Mouse (Mus musculus) spleen, postnatal 14 days (tissue): Measurements from ENCODE around the gene Myl7.
"Not testable (repeated sequence)": the region's sequence is repeated elsewhere in the genome, so short reads cannot be mapped to it uniquely, and the experiment has no call there.

Experiments
- DNase-seq, 2 experiments: peaks; one replicate each; pipeline ENCODE4 v3.0.0; 2021 to 2022; ENCODE audit warnings: low spot score in 2 of 2

Myl7 gene

DNA sequence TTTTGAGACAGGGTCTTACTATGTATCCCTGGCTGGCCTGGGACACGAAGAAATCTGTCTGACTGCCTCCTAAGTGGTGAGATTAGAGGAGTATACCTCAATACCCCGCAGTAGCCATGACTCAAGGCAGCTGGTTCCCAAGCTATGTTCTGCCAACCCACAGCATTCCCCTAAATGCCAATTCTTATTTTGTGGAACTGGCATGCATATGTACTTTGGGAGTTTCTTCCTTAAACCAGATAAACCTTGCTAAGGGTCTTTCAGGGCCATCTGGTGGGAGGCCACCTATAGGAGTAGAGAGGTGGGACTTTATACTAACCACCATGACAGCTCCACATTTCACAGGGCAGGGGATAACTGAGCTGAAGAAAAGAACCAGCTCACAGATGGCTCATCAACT, 5.3 kb upstream of the Myl7 start:
- no peak for DNase-seq

DNA sequence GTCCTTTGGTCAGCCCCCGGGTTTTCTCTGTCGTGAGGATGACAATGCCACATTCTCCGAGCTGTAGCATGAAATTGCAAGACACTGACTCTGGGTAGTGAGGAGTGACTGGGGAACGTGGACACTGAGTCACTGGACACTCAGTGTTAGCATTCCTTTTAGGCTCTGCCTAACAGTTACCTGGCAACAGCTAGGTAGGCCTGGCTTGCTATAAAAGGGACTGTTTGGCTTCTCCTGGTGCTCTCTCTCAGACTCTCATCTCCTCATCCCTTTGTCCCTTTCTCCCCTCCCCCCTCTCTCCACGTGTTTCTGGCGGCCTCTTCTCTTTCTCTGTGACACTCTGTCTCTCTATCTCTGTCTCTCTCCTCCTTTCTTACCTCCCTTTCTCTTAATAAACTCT, 3.8 kb upstream of the Myl7 start:
- DNase-seq = no peak

DNA sequence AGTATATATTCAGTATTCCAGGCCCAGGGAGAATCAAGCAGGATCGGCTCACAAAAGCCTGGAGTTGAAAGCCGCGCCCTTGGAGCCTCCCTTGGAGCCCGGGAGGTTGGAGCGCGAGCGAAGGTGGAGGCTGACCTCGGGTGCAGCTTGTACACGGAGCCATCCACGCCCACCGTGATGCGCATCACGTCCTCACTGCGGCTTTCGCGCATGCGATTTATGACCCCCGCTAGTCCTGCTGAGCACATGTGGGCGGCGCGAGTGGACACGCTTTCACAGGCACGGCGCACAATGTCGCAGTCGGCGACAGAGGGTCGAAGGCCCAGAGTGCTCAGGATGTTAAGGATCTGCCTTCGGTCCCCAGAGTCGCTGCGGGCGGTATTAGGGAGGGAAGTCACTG, 3.4 kb upstream of the Myl7 start:
- no peak for DNase-seq

DNA sequence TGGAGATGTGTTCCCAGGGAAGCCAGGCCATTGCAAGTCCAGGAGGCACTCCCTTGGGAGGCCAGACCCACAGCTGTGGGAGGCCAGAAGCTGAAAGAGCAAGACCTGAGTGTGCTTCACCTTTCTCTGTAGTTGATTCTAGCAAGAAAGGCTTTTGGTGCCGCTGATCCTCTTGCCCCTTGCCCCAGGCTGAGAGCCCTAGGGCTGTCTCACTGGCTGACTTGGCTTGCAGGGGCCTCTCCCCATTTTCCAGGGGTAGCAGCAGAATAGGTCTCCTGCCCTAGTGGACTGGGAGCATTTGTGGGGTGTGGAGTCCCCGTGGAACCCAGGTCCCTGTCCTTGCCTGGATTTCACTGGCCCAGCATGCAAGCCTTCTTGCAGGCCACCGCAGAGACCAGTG, 2.7 kb upstream of the Myl7 start:
- DNase-seq = no peak

DNA sequence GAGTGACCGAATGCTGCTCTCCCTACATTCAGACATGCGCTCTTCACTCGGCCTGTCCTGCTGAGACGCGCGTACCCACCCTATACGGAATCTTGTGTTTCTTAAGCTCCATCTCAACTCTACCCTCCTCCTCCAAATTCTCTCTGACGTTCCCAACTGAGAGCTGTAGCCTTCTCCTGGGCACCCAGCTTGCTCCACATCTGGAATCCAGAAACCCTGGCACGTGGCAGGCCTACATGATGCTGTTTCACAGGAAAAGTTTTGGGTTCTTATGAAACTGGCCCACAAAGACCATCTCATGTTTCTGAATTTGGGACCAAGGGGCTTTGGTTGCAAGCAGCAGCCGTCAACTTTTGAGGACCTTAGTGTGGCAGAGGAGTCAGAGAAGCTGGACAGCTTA, 704 bp upstream of the Myl7 start:
- no peak for DNase-seq

DNA sequence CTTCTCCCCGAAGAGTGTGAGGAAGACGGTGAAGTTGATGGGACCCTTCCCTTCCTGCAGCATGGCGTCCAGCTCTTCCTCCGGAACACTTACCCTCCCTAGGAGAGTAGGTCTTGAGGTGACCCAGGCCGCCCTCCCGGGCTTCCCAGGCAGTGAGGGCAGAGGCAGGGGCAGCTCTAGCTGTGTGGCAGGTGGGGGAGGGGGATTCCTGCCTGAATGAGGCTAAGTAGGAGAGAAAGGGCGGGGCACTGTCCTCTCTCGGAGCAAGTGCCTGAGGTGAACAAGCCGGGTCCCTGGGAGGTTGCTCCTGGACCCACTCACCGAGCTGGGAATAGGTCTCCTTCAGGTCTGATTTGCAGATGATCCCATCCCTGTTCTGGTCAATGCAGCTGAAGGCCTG, 743 bp downstream of the Myl7 start:
- no peak for DNase-seq

DNA sequence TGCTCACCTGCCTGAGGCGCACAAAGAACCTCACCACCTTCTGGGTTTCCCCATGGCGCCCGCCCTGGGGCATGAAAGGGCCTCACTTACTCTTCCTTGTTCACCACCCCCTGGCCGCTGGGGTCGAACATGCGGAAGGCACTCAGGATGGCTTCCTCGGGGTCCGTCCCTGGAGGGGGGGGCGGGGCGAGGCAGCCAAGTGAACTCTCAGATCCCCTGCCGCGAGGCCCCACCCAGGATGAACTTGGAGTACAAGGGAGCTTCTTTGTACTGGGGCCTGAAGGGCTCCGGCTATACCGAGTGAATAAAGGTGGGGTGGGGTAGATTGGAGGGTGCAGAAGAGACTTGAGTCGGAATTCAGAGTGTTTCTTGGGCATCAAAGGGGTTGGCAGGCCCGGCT, 1.4 kb downstream of the Myl7 start:
- DNase-seq = no peak

DNA sequence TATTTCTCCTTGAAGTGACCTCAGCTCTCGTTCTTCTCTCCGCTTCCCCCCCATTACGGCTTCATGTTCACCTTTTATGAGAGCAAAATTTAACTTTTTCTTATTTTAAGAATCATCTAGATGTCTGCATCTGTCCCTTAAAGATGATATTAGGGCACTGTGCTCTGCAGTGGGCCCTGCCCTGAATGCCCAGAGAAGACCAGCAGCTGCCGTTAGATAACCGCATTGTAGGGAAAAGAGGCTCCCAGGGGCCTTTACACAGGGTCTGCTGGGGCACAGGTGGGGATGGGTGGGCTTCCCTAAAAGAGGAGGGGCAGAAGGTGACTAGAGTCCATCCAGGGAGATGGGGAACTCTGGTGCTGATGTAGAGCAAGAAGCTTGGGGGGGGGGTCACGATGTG, 4.8 kb downstream of the Myl7 start:
- DNase-seq = no peak

DNA sequence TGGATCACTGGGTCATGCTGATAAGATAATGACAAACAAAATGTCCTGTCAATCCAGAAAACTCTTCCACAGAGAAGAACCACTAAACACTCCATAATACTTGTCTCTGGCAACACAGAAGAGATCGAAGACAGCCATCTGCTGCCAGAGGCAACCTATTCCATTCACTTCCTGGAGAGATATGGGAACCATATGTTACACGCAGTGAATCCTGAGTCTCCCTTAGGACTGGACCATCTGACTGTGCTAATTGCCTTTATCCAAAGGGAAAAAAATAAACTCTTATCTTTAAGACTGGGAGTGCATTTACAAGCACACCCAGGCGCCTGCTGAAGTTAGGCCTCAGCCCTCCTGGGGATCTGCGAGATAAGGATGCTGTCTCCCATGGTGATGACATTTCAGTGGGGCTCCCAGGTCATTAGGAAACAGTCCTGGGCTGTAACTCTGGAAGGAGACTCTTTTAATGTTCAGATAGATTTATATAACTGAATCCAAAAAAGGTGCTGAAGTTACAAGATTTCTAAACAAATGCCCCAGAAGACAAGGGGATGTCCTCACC, 5.7 kb downstream of the Myl7 start:
- no peak for DNase-seq

DNA sequence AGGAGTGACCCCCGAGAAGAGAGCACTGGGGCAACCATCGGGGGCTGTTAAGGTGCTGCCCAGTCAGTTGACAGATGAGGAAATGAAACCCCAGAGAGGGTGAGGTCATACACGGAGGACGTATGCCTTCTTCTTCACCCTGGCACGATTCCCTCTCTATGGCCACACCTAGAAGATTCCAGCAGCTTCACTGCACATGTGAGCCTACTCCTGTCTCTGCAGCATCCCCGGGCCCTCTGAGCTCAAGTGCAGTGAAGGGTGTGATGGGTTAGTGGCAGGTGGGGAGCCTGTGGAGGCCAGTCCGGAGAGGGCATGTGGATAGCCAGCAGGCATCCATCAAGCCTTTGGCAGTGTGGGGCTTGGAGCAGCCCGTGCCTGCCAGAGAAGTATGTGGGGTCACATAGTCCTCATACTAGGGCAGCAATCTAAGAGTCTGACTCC, 6.4 kb downstream of the Myl7 start:
- DNase-seq = no peak

DNA sequence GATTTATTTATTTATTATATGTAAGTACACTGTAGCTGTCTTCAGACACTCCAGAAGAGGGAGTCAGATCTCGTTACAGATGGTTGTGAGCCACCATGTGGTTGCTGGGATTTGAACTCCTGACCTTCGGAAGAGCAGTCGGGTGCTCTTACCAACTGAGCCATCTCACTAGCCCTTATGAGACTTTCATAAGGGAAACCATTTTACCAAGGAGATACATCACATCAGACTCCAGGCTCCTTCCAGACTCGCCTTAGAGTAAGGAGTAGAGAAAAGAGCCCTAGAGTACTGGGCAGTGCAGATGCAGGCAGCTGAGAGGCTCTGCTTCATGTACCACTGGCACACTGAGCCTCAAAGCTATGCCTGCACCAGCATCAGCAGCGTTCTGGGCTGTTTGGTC, 10.0 kb downstream of the Myl7 start:
- not testable (repeated sequence) for DNase-seq

DNA sequence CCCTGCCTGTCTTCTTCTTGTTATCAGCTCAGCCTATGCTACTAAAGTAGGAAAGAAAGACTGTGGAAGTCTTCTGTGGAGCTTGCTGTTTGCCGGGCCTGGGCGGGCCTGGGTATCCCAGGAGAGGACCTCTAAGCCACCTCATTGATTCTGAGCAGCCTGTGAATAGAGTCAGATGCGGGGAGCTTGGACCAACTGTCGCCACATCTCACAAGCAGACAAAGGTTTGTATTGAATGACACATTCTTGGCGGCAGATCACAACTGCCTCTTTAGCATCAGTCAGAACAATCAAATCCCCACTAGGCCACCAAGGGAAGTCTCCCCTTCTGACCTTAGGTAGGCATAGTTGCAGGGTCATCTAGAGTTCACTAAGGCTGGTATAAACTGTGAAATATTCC, 11.3 kb downstream of the Myl7 start:
- no peak for DNase-seq

DNA sequence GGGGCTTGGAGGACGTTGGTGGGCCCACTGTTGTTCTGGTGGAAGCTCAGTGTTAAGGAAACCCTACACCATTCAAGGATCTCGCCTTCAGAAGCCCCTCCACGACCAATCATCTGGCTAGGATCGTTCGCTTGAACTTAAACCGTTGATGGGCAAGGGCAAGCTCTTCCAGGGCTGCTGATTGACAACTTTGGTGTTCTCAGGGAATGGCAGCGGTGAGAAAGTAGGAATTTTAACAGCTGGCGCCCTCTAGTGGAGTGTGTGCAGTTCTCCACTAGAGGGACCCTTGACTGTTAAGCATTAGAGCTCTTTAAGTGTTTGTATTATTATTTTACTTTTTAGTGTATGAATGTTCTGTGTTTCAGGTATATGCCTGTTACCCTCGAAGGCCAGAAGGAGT, 12.4 kb downstream of the Myl7 start:
- DNase-seq = peak in 1 of 2 experiments; percentile 25

DNA sequence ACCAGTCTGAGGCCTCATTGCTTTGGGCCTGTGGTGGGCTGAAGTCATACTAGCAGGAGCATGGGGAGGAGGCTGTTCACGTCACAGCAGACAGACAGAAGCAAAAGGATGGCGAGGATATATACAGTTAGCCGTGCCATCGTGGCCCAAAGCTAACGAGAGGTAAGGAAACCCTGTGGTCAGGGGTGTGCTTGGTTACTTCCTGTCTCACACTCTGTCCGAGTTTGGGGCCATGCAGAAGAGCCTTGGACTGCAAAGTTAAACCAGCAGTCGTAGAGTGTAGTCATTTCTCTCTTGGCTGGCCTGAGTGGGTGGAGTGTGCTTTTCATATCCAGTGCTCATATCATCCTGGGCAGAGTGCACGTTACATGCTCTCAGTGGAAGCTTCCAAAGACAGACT, 16.1 kb downstream of the Myl7 start:
- no peak for DNase-seq

DNA sequence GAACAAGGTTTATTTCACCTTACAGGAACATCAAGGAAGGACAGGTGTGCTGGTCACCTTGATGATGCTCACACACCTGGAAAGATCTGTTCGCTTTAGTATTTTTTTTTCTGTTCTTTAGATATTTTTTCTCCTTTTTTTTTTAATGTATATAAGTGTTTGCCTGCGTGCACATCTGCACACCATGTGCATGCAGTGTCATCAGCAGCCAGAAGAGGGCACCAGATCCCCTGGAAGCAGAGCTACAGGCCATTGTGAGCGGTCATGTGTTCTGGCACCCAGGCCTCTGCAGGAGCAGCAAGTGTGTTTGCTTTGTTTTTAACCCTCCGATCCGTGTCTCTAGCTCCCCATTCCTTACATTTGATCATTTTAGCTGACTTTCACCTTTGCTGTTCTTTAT, 18.7 kb downstream of the Myl7 start:
- peak; percentile 37 to 67 for DNase-seq

DNA sequence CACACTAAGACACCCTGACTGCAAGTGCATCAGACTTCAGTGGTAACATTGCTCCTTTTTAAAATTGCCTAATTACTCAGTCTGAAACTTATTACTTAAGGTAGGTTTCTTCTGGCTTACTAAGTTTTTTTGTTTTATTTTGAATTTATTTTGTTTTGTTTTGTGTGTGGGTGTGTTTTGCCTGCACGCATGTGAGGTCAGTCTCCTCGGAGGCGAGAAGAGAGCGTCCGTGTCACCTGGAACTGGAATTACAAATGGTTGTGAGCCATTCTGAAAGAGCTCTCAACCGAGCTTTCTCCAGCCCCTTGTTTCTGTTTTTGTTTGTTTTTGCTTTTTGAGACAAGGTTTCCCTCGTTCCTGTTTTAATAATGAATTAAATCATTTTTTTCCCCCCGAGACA, 19.9 kb downstream of the Myl7 start:
- DNase-seq = no peak

DNA sequence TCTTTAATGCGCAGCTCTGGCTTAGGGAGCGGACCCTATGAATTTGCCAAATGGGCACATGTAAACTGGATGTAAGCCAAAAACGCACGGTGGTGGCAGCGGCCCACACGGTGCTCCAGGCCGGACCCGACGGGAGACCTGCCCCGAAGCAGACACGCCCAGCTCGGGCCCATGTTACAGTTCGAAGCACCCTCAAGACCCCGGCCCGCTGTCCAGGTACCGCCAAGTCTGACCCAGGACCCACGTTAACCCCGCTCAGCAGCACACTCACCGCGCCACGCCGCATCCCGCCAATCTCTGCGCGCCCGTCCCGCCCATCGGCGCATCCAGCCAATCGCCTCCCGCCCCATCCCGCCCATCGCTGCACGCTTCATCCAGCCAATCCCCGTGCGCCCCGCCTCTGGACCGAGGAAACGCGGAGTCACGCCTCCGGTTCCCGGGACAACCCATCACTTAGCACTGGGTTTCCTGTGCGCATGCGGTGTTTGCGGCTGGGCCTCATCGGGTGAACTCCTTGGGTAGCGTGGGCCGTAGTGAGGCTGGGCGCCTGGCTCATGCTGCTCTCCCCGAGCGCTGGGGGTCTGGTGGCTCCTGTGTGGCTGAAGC, 20.6 kb downstream of the Myl7 start, which contains the start of gene Pold2:
Gene Pold2, minus strand, starts transcription at position 372 of the 606 bp plus-strand sequence.
- peak; percentile 94 to 95 for DNase-seq

DNA sequence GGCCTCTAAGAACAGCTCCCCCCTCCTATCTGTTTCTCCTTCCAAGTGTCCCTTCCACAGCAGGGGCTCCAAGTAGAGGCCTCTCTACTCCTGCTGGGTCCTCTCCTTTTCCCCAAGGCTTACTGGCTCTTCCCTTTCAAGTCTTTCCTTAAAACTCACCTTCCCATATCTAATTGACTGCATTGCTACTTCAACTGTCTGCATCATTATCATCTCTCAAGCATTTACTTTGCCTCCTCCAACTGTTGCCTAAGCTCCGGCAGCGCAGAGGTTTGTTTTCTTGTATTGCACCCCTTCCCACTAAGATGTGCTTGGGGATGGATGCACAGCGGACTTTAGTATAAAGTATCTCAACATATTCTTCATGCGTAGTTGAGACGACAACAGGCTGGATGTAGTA, 21.2 kb downstream of the Myl7 start:
- DNase-seq = no peak

DNA sequence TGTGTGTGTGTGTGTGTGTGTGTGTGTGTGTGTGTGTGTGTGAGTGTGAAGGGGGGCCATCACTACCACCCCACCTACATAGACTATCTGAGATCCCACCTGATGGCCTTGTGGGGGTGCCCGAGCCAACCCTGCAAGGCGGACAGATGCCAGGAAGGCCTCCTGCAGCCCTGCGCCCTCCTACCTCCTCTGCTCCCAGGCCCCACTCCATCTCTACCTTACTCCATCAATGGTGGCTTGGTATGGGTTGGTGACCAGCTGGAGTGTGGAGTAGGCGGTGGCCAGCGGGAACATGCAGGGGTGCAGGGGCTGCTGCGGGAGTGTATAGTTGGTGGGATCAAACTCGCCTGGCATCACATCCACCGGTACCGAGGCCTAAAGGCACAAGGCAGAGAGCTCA, 25.4 kb downstream of the Myl7 start:
- DNase-seq = no peak

DNA sequence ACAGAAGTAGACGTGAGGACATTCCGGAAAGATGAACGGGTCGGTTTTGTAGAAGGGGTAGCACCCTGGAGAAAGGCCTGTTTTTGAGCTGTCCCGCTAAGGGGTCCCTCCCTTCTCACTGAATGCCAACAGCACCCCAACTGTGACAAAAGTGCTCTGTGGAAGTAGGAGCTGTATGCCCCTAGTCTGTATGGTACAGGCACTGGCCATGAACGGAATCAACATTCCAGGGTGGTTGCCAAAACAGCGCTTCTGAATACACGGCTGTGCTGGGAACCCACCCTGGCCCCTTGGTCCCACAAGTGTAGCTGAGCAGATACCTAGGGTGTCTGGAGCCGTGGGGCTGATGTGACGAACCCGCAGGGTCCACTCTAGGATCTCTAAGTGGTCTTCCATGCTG, 25.9 kb downstream of the Myl7 start:
- DNase-seq = no peak

DNA sequence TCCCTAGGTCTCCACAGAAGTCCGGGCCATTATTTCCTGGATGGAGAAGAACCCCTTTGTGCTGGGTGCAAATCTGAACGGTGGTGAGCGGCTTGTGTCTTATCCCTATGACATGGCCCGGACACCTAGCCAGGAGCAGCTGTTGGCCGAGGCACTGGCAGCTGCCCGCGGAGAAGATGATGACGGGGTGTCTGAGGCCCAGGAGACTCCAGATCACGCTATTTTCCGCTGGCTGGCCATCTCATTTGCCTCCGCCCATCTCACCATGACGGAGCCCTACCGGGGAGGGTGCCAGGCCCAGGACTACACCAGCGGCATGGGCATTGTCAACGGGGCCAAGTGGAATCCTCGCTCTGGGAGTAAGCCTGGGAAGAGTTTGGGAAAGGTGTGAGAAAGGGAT, 28.5 kb downstream of the Myl7 start:
- DNase-seq = no peak

DNA sequence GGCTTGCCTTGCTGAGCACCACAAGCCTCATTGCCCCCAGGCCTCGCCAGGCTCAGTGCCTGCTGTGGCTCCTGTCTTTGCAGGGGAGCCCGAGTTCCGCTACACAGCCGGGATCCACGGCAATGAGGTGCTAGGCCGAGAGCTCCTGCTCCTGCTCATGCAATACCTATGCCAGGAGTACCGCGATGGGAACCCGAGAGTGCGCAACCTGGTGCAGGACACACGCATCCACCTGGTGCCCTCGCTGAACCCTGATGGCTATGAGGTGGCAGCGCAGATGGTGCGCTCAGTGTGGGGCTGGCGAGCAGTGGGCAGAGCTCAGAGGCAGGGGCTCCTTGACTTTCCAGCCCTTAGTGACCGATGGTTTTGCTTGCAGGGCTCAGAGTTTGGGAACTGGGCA, 29.3 kb downstream of the Myl7 start:
- DNase-seq = no peak

DNA sequence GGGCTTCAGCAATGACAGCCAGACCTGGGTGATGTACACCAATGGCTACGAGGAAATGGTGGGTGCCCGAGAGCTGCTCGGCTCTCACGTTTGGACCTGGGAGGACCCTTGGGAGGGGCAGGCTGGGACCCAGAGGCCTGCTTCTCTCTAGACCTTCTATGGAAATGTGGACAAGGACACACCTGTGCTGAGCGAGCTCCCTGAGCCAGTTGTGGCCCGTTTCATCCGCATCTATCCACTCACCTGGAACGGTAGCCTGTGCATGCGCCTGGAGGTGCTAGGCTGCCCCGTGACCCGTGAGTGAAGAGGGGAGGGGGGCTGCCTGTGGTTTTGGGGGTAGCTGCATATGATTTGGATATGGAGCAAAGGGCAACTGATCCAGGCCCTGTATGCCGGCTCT, 30.3 kb downstream of the Myl7 start:
- DNase-seq = no peak

DNA sequence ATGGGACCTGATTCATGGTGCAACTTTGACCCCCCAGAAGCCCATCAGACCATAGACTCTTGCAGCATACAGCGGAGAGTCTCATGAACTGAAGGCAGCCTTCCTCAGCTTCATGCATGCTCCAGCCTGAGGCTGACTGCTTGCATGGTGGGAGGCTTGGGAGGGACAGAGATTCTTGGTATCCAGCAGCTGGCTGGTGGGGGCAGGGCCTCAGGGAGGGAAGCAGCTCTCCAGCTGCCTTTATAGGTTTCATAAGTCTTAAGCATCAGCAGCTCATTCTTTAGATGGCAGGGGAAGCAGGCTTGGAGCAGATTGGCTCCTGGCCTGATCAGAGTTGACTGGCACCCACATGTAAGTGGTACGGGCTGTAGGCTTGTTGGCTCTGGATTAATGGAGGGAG, 31.4 kb downstream of the Myl7 start:
- no peak for DNase-seq
